ENCODE assay signal across 16 mouse cellular contexts in the genomic region with DNA sequence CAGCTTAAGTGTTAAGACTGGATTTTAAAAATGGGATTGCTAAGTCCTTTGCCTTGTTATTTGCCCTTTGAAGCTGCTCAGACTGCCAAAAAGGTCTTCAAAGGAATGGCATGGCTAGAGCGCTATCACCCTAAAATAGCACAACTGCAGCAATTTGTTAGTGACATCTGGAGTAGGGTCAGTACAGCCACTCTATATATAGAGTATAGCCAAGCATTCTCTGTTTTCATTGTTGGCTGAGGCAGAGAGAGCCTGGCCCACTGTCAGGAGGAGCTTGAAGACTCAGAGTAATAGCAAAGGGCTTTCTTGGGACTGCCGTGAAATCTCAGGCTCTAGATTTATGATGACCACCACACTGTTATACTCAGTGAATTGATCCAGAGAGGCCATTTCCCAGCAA.
A peak's percentile ranks its signal among the peaks of the same experiment; 100 is the strongest.
DNase-seq lines count a peak whose midpoint lies in the region; ATAC-seq and TF ChIP-seq lines count a peak whose summit lies in the region.
"Had no signal": no experiment of that assay in that cellular context is flagged by ENCODE, and none has a peak within 500 bp of the region (broad histone marks: within the 10 kb centered on the region; RNA-seq: fewer than 3 reads in every experiment).

No protein-coding gene starts in this region.

- H3K9ac ChIP-seq in lung, postnatal 0 days (replicated peaks; ENCODE audit: low read depth): no peak overlapping the region
- H3K9ac ChIP-seq in heart, embryonic 16.5 days (ENCODE audit: low read length): no peak overlapping the region
- H3K9ac ChIP-seq: forebrain, embryonic 13.5 days; kidney, embryonic 15.5 days; limb, embryonic 13.5 days; liver, embryonic 13.5 days had no signal

- no peak overlapping the region for H3K4me2 ChIP-seq in lung, postnatal 0 days (replicated peaks; ENCODE audit: low read depth, low read length)
- H3K4me2 ChIP-seq in heart, embryonic 16.5 days (ENCODE audit: low read depth, low read length): no peak overlapping the region
- H3K4me2 ChIP-seq: forebrain, embryonic 13.5 days; kidney, embryonic 15.5 days; limb, embryonic 13.5 days; liver, embryonic 13.5 days had no signal

- no peaks in the 10 kb centered on the region for H3K36me3 ChIP-seq in lung, postnatal 0 days (ENCODE audit: insufficient read depth, low read length)
- H3K36me3 ChIP-seq in heart, embryonic 16.5 days (ENCODE audit: control insufficient read depth, insufficient read depth): no peaks in the 10 kb centered on the region
- H3K36me3 ChIP-seq: kidney, embryonic 15.5 days; limb, embryonic 13.5 days; liver, embryonic 13.5 days had no signal

- 71% methylated on average over 2 of the region's 2 CpGs for WGBS in lung, postnatal 0 days
- WGBS in heart, embryonic 16.5 days: 36% methylated on average over 2 of the region's 2 CpGs

- no peak for TF ChIP-seq EP300 in lung, postnatal 0 days (IDR thresholded peaks at IDR 0.05)

- no peak for ATAC-seq in lung, postnatal 0 days
- ATAC-seq in heart, embryonic 16.5 days (replicated peaks; ENCODE audit: extremely low read depth, insufficient read depth, low FRiP score): peak; percentile 86
- ATAC-seq: forebrain, embryonic 13.5 days; hindbrain, embryonic 16.5 days; intestine, embryonic 16.5 days had no signal

- H3K27ac ChIP-seq in lung, postnatal 0 days (ENCODE audit: low read length): no peak overlapping the region
- H3K27ac ChIP-seq in heart, embryonic 16.5 days (ENCODE audit: low read length): peak overlapping the region; percentile 61
- H3K27ac ChIP-seq: forebrain, embryonic 13.5 days; kidney, embryonic 15.5 days; limb, embryonic 13.5 days; liver, embryonic 13.5 days had no signal

- no peaks in the 10 kb centered on the region for H3K4me1 ChIP-seq in lung, postnatal 0 days (ENCODE audit: insufficient read depth, low read depth, low read length)
- H3K4me1 ChIP-seq in heart, embryonic 16.5 days (ENCODE audit: control insufficient read depth, insufficient read depth, low read length): peaks cover 8% of the 10 kb centered on the region
- H3K4me1 ChIP-seq: forebrain, embryonic 13.5 days; kidney, embryonic 15.5 days; limb, embryonic 13.5 days; liver, embryonic 13.5 days had no signal

- H3K9me3 ChIP-seq in lung, postnatal 0 days (ENCODE audit: low read length): no peaks in the 10 kb centered on the region
- H3K9me3 ChIP-seq in heart, embryonic 16.5 days (replicated peaks; ENCODE audit: control insufficient read depth, low read length): no peaks in the 10 kb centered on the region
- H3K9me3 ChIP-seq: forebrain, embryonic 13.5 days; kidney, embryonic 15.5 days; liver, embryonic 13.5 days had no signal

- H3K4me3 ChIP-seq in lung, postnatal 0 days (ENCODE audit: low read depth, low read length): no peak overlapping the region
- H3K4me3 ChIP-seq in heart, embryonic 16.5 days (ENCODE audit: low read length): no peak overlapping the region
- H3K4me3 ChIP-seq: forebrain, embryonic 13.5 days; kidney, embryonic 15.5 days; limb, embryonic 13.5 days; liver, embryonic 13.5 days had no signal

- peak; percentile 4 for DNase-seq in lung, postnatal 0 days (ENCODE audit: low spot score)
- no peak for DNase-seq in lung, postnatal 25 days (ENCODE audit: low spot score)
- DNase-seq in gastrocnemius, postnatal 25 days: peak; percentile 31
- DNase-seq in heart, adult 9 months (ENCODE audit: low spot score in 2 of 2): peak; percentile 14 to 26
- no peak for DNase-seq in urinary bladder, postnatal 10 days (ENCODE audit: low spot score)
- DNase-seq in cerebellum, adult 11 months: no peak
- DNase-seq: cerebellum, adult 9-11 months; layer of hippocampus, postnatal 36 days; liver, embryonic 13.5 days; right cerebral cortex, postnatal 25 days had no signal

- no peaks in the 10 kb centered on the region for H3K27me3 ChIP-seq in lung, postnatal 0 days (replicated peaks; ENCODE audit: insufficient read depth, low read length)
- no peaks in the 10 kb centered on the region for H3K27me3 ChIP-seq in heart, embryonic 16.5 days (ENCODE audit: control insufficient read depth, insufficient read depth, low read length)
- H3K27me3 ChIP-seq: forebrain, embryonic 13.5 days; kidney, embryonic 15.5 days; limb, embryonic 13.5 days; liver, embryonic 13.5 days had no signal

- TF ChIP-seq CTCF in lung, postnatal 0 days (IDR thresholded peaks at IDR 0.05): no peak

Comparison
In these comparisons a context has a peak if more than half of its experiments do, and no peak if none do; other contexts are left out.
1. DNase-seq: peak in lung, postnatal 0 days (single experiment), gastrocnemius, postnatal 25 days (single experiment) and heart, adult 9 months (2 of 2); none in lung, postnatal 25 days (single experiment), urinary bladder, postnatal 10 days (single experiment) and cerebellum, adult 11 months (single experiment).